Mouse (Mus musculus) C2C12 (cell line): ENCODE measurements around the gene Fkbp9. TPM values are rescaled to one million over a fixed set of nuclear protein-coding genes. Genes with fewer than 3 reads are reported as not detected.

Experiments
- H3K27me3 ChIP-seq: one replicate; pipeline ENCODE4 v1.6.1; 2011; ENCODE audit not compliant: control insufficient read depth, insufficient read depth, insufficient read length
- H3K36me3 ChIP-seq: one replicate; pipeline ENCODE4 v1.6.1; 2011; ENCODE audit not compliant: control insufficient read depth, insufficient read depth
- H3K4me3 ChIP-seq: one replicate; pipeline ENCODE4 v1.5.1; 2011; ENCODE audit warnings: mild to moderate bottlenecking, control low read depth; ENCODE audit not compliant: poor library complexity, insufficient read depth, severe bottlenecking
- H3K79me2 ChIP-seq: one replicate; pipeline ENCODE4 v1.6.1; 2011; ENCODE audit not compliant: control insufficient read depth, insufficient read depth
- H3K79me3 ChIP-seq: one replicate; pipeline ENCODE4 v1.6.1; 2011; ENCODE audit warnings: low read depth, control low read depth
- H3ac ChIP-seq: one replicate; pipeline ENCODE3; 2011; ENCODE audit warnings: low read depth; ENCODE audit not compliant: control insufficient read depth, insufficient read length
- CEBPB ChIP-seq: IDR thresholded peaks from one replicate; pipeline ENCODE4 v1.6.1; 2011; ENCODE audit warnings: low read depth, mild to moderate bottlenecking, control low read depth, moderate library complexity
- CTCF ChIP-seq: IDR thresholded peaks from one replicate; pipeline ENCODE4 v1.5.1; 2011; ENCODE audit not compliant: control insufficient read depth, insufficient read depth, insufficient read length
- FOSL1 ChIP-seq: IDR thresholded peaks from one replicate; pipeline ENCODE4 v1.8.0; 2011; ENCODE audit warnings: mild to moderate bottlenecking, low read length; ENCODE audit not compliant: poor library complexity, insufficient read depth, severe bottlenecking
- MAX ChIP-seq: IDR thresholded peaks from one replicate; pipeline ENCODE4 v1.6.1; 2011; ENCODE audit warnings: mild to moderate bottlenecking, control low read depth
- MYOD1 ChIP-seq: IDR thresholded peaks from one replicate; pipeline ENCODE4 v1.6.1; 2011; ENCODE audit warnings: low read depth; ENCODE audit not compliant: control insufficient read depth, insufficient read length
- MYOG ChIP-seq: IDR thresholded peaks from one replicate; pipeline ENCODE4 v1.6.1; 2011; ENCODE audit not compliant: control insufficient read depth, insufficient read length; ENCODE audit errors: extremely low read depth
- USF1 ChIP-seq: IDR thresholded peaks from one replicate; pipeline ENCODE4 v1.6.1; 2011; ENCODE audit warnings: low read depth, mild to moderate bottlenecking, control low read depth, moderate library complexity
- polyA plus RNA-seq: library from polyadenylated mRNA; unstranded; fragments of >200 nt; fragmentation: generic; extraction: Trizol; gene quantifications from one replicate; pipeline ENCODE4 v1.2.1, GENCODE M21; 2012; ENCODE audit warnings: missing spikeins

The Fkbp9 gene
- polyA plus RNA-seq, 1 experiment, result 90.4 TPM

- peaks cover 77% of the 10 kb centered on the region for H3K79me2 ChIP-seq
- TF ChIP-seq USF1, result no peak
- TF ChIP-seq FOSL1, result no peak
- no peak for TF ChIP-seq CTCF
- TF ChIP-seq MYOG, result no peak
- H3ac ChIP-seq, result no peak overlapping the region
- H3K4me3 ChIP-seq, result no peak overlapping the region
- H3K27me3 ChIP-seq, result no peaks in the 10 kb centered on the region
- H3K79me3 ChIP-seq, result peaks cover 46% of the 10 kb centered on the region
- no peaks in the 10 kb centered on the region for H3K36me3 ChIP-seq
Observed at GRCm38 (mm10) chr6:56919330-56920044, 87.6 kb downstream of the Fkbp9 start.

GRCm38 (mm10) chr6:56920222-56921092 lies 88.6 kb downstream of the Fkbp9 start:
- peaks cover 44% of the 10 kb centered on the region for H3K79me3 ChIP-seq
- TF ChIP-seq USF1 (no peak), MYOD1 (no peak), MAX (no peak), CEBPB (no peak), FOSL1 (no peak), MYOG (no peak), CTCF (no peak)
- no peaks in the 10 kb centered on the region for H3K36me3 ChIP-seq
- no peak overlapping the region for H3ac ChIP-seq
- H3K79me2 ChIP-seq, result peaks cover 69% of the 10 kb centered on the region
- no peak overlapping the region for H3K4me3 ChIP-seq
- no peaks in the 10 kb centered on the region for H3K27me3 ChIP-seq

GRCm38 (mm10) chr6:56923331-56923725 lies 91.5 kb downstream of the Fkbp9 start:
- H3K79me2 ChIP-seq, result peaks cover 49% of the 10 kb centered on the region
- peaks cover 31% of the 10 kb centered on the region for H3K79me3 ChIP-seq
- no peaks in the 10 kb centered on the region for H3K27me3 ChIP-seq
- H3K36me3 ChIP-seq, result no peaks in the 10 kb centered on the region
- peak overlapping the region; percentile 76 for H3ac ChIP-seq
- H3K4me3 ChIP-seq, result peak overlapping the region; percentile 71
- TF ChIP-seq MYOD1 (no peak), CEBPB (no peak), FOSL1 (no peak), MAX (no peak), MYOG (no peak), USF1 (no peak), CTCF (no peak)

GRCm38 (mm10) chr6:56923726-56924707 lies 92.2 kb downstream of the Fkbp9 start, which contains the start of the genes Nt5c3 and Vmn1r4:
Gene Nt5c3, minus strand, starts transcription at chr6:56923932.
Gene Vmn1r4, plus strand, starts transcription at chr6:56924015.
- Histone ChIP-seq H3K79me3 (peaks cover 28% of the 10 kb centered on the region), H3K79me2 (peaks cover 45% of the 10 kb centered on the region), H3ac (peak within 1 kb of the TSS; percentile 77), H3K27me3 (no peaks in the 10 kb centered on the region), H3K36me3 (no peaks in the 10 kb centered on the region), H3K4me3 (peak within 1 kb of the TSS; percentile 71)
- TF ChIP-seq MYOG (no peak), CEBPB (no peak), MAX (peak; percentile 34), FOSL1 (no peak)

Other genes with a start within 250 kb of the Fkbp9 start
- 82.9 TPM for gene Lsm5, start 127.3 kb upstream of the Fkbp9 start, polyA plus RNA-seq
- 2.1 TPM for gene Avl9, start 117.2 kb upstream of the Fkbp9 start, polyA plus RNA-seq
- gene Kbtbd2, start 34.2 kb upstream of the Fkbp9 start, polyA plus RNA-seq, result 14.8 TPM
- 11.8 TPM for gene Nt5c3, start 91.9 kb downstream of the Fkbp9 start, polyA plus RNA-seq
- gene Vmn1r4, start 92.0 kb downstream of the Fkbp9 start, polyA plus RNA-seq, result 0.04 TPM
- gene Vmn1r5, start 138.2 kb downstream of the Fkbp9 start, polyA plus RNA-seq, result not detected
- gene Vmn1r6, start 165.2 kb downstream of the Fkbp9 start, polyA plus RNA-seq, result not detected
- gene Vmn1r7, start 193.3 kb downstream of the Fkbp9 start, polyA plus RNA-seq, result not detected
- gene Vmn1r8, start 200.2 kb downstream of the Fkbp9 start, polyA plus RNA-seq, result not detected
- gene Vmn1r9, start 234.7 kb downstream of the Fkbp9 start, polyA plus RNA-seq, result not detected